Mouse (Mus musculus): ENCODE data around the gene Zfr. TPM values are rescaled to one million over a fixed set of nuclear protein-coding genes. Genes with fewer than 3 reads are reported as not detected.

Gene Zfr
- polyA plus RNA-seq, 1 experiment: 35.9 TPM

GRCm38 (mm10) chr15:12203512-12204318 lies 86.1 kb downstream of the Zfr start:
- H3ac ChIP-seq (ENCODE audit: control insufficient read depth, insufficient read length): peak overlapping the region; percentile 70
- H3K36me3 ChIP-seq (ENCODE audit: control insufficient read depth, insufficient read depth): no peaks in the 10 kb centered on the region
- peaks cover 35% of the 10 kb centered on the region for H3K79me2 ChIP-seq (ENCODE audit: control insufficient read depth, insufficient read depth)
- no peaks in the 10 kb centered on the region for H3K27me3 ChIP-seq (ENCODE audit: control insufficient read depth, insufficient read depth, insufficient read length)
- peak overlapping the region; percentile 47 for H3K4me3 ChIP-seq
- TF ChIP-seq TCF3 (IDR thresholded peaks at IDR 0.05; ENCODE audit: insufficient read length, low read depth) (no peak), MAX (IDR thresholded peaks at IDR 0.05; ENCODE audit: low read depth) (no peak), REST (IDR thresholded peaks at IDR 0.05; ENCODE audit: insufficient read depth, insufficient read length) (no peak), MYOG (IDR thresholded peaks at IDR 0.05; ENCODE audit: control insufficient read depth in 1 of 3, insufficient read depth in 1 of 3, insufficient read length in 2 of 3, low read depth in 2 of 3) (no peak), USF1 (IDR thresholded peaks at IDR 0.05; ENCODE audit: low read depth) (peak; percentile 20), SRF (IDR thresholded peaks at IDR 0.05; ENCODE audit: control insufficient read depth, insufficient read length, low read depth) (no peak), CEBPB (IDR thresholded peaks at IDR 0.05; ENCODE audit: insufficient read depth, poor library complexity, severe bottlenecking) (no peak)
- peak overlapping the region; percentile 94 for H3K4me2 ChIP-seq (ENCODE audit: low read depth)

DNA sequence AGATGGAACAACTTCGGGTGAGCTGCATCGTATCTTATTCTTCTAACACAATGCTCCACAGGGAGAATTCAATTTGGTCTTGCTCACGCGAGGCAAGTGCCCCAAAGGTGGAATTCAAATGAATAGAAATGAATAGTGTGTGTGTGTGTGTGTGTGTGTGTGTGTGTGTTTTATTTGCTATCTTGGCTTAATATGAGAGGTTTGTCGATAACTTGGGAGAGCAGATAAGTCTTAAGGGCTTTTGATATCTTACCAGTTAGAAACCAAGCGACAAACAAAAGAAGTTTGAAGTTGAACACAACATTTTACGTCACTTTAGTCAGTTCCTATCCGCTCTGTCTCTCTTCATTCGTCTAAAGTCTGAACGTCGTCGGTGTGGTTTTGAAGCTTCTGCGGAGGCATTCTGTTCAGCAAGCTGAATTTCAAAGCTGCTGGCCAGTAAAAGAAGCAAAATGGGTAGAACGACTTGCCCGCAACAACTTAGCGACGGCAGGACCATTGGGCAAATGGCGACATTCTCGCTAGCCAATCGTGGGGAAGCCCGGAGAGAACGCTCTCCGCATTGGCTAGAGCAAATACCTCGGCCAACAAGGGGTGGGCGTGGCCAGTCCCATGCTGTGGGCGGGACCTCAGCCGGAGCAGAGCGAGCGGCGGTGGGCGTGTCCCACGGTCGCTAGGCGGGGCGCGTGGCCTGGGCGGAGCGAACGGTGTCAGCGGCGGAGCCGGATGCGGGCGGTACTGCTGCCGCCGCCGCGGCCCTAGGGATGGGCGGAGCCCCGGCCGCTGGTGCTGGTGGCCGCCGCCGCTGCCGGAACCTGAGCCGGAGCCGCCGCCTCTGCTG lies 86.9 kb downstream of the Zfr start, which contains the start of gene Mtmr12:
Mtmr12 (plus strand) TSS at position 710 of the 841 bp plus-strand sequence.
- H3K36me3 ChIP-seq (ENCODE audit: control insufficient read depth, insufficient read depth): no peaks in the 10 kb centered on the region
- H3K4me2 ChIP-seq (ENCODE audit: low read depth): peak within 1 kb of the TSS; percentile 94
- peak within 1 kb of the TSS; percentile 47 for H3K4me3 ChIP-seq
- no peaks in the 10 kb centered on the region for H3K27me3 ChIP-seq (ENCODE audit: control insufficient read depth, insufficient read depth, insufficient read length)
- peak within 1 kb of the TSS; percentile 70 for H3ac ChIP-seq (ENCODE audit: control insufficient read depth, insufficient read length)
- H3K79me2 ChIP-seq (ENCODE audit: control insufficient read depth, insufficient read depth): peaks cover 43% of the 10 kb centered on the region
- TF ChIP-seq E2F4 (IDR thresholded peaks at IDR 0.05; ENCODE audit: insufficient read depth): no peak
- peak; percentile 24 for TF ChIP-seq TCF3 (IDR thresholded peaks at IDR 0.05; ENCODE audit: insufficient read length, low read depth)
- peak; percentile 88 for TF ChIP-seq POLR2A (IDR thresholded peaks at IDR 0.05; ENCODE audit: insufficient read length, low read depth)
- peak; percentile 76 for TF ChIP-seq SRF (IDR thresholded peaks at IDR 0.05; ENCODE audit: control insufficient read depth, insufficient read length, low read depth)
- peak; percentile 94 for TF ChIP-seq POLR2AphosphoS2 (IDR thresholded peaks at IDR 0.05; ENCODE audit: insufficient read length, low read depth)
- TF ChIP-seq MYOG (IDR thresholded peaks at IDR 0.05; ENCODE audit: control insufficient read depth in 1 of 3, insufficient read depth in 1 of 3, insufficient read length in 2 of 3, low read depth in 2 of 3): peak in 1 of 3 experiments; percentile 28

DNA sequence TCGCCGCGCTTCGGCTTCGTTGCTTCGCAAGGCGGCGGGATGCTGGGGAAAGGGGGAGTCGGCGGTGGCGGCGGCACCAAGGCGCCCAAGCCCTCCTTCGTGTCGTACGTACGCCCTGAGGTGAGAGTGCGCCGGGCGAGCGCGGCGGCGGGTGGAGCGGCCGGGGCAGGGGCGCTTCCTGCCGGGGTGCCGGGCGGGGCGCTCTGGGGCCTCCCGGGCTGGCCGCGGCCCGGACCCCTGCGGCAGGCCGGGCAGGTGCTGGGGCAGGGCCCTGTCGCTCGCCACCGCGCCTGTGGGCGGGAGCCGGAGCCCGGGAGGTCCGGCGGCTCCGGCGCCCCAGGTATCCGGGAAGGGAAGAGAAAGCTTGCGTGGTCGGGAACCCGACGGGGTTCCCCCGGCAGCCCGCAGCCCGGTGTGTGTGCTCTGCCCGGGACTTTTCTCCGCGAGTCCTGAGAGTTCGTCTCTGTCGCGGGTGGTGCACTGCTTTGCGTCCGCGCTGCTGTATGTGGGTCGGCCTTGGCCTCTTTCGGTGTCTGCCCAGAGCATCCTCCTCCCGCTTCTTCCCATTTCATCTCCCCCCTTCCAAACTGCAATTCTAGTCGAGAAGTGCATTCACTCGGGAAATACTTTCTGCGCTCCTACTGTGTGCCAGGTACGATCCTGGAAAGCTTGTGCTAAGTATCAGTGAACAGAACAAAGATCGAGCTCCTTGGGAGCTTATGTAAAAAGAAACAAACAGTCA lies 87.7 kb downstream of the Zfr start:
- H3ac ChIP-seq (ENCODE audit: control insufficient read depth, insufficient read length): peak overlapping the region; percentile 70
- peaks cover 51% of the 10 kb centered on the region for H3K79me2 ChIP-seq (ENCODE audit: control insufficient read depth, insufficient read depth)
- TF ChIP-seq MYOD1 (IDR thresholded peaks at IDR 0.05; ENCODE audit: control insufficient read depth in 1 of 3, insufficient read length in 2 of 3, low read depth in 2 of 3): peak in 1 of 3 experiments; percentile 24
- TF ChIP-seq MAX (IDR thresholded peaks at IDR 0.05; ENCODE audit: low read depth): no peak
- H3K4me3 ChIP-seq: peak overlapping the region; percentile 47
- H3K36me3 ChIP-seq (ENCODE audit: control insufficient read depth, insufficient read depth): no peaks in the 10 kb centered on the region
- peak overlapping the region; percentile 89 for H3K4me2 ChIP-seq (ENCODE audit: low read depth)
- H3K27me3 ChIP-seq (ENCODE audit: control insufficient read depth, insufficient read depth, insufficient read length): no peaks in the 10 kb centered on the region

- Histone ChIP-seq H3K4me3 (peak overlapping the region; percentile 47), H3K36me3 (ENCODE audit: control insufficient read depth, insufficient read depth) (no peaks in the 10 kb centered on the region), H3K79me2 (ENCODE audit: control insufficient read depth, insufficient read depth) (peaks cover 58% of the 10 kb centered on the region), H3ac (ENCODE audit: control insufficient read depth, insufficient read length) (peak overlapping the region; percentile 70), H3K4me2 (ENCODE audit: low read depth) (peak overlapping the region; percentile 89), H3K27me3 (ENCODE audit: control insufficient read depth, insufficient read depth, insufficient read length) (no peaks in the 10 kb centered on the region)
- TF ChIP-seq POLR2AphosphoS2 (IDR thresholded peaks at IDR 0.05; ENCODE audit: insufficient read length, low read depth): no peak
- TF ChIP-seq MYOD1 (IDR thresholded peaks at IDR 0.05; ENCODE audit: control insufficient read depth in 1 of 3, insufficient read length in 2 of 3, low read depth in 2 of 3): no peak
- no peak for TF ChIP-seq MYOG (IDR thresholded peaks at IDR 0.05; ENCODE audit: control insufficient read depth in 1 of 3, insufficient read depth in 1 of 3, insufficient read length in 2 of 3, low read depth in 2 of 3)
- no peak for TF ChIP-seq SRF (IDR thresholded peaks at IDR 0.05; ENCODE audit: control insufficient read depth, insufficient read length, low read depth)
- TF ChIP-seq E2F4 (IDR thresholded peaks at IDR 0.05; ENCODE audit: insufficient read depth): no peak
- no peak for TF ChIP-seq REST (IDR thresholded peaks at IDR 0.05; ENCODE audit: insufficient read depth, insufficient read length)
- TF ChIP-seq POLR2A (IDR thresholded peaks at IDR 0.05; ENCODE audit: insufficient read length, low read depth): no peak
- no peak for TF ChIP-seq USF1 (IDR thresholded peaks at IDR 0.05; ENCODE audit: low read depth)
- TF ChIP-seq TCF3 (IDR thresholded peaks at IDR 0.05; ENCODE audit: insufficient read length, low read depth): no peak
- no peak for TF ChIP-seq TCF12 (IDR thresholded peaks at IDR 0.05; ENCODE audit: insufficient read depth, poor library complexity, severe bottlenecking)
- no peak for TF ChIP-seq CEBPB (IDR thresholded peaks at IDR 0.05; ENCODE audit: insufficient read depth, poor library complexity, severe bottlenecking)
Observed at GRCm38 (mm10) chr15:12205902-12206645, 88.4 kb downstream of the Zfr start.
